Mouse (Mus musculus) Patski (cell line): ENCODE data around the gene Heatr6. TPM values are rescaled to one million over a fixed set of nuclear protein-coding genes. Genes with fewer than 3 reads are reported as not detected.

Experiments
- ATAC-seq: fragments of 100-300 bp; one replicate; pipeline ENCODE4 v1.8.0; 2021
- CTCF ChIA-PET: fragments of 350-600 bp; sonication (Branson Sonifier 250); formaldehyde crosslinking; loops from one replicate; lab custom pipeline; 2022; ENCODE audit warnings: inconsistent platforms; lab: Charles Lee
- POLR2A ChIA-PET: fragments of 350-600 bp; sonication (Branson Sonifier 250); formaldehyde crosslinking; loops from one replicate; lab custom pipeline; 2022; ENCODE audit warnings: antibody characterized with exemption, inconsistent platforms; lab: Charles Lee
- DNase-seq: peaks from one replicate; pipeline ENCODE4 v3.0.0-alpha.2; 2011; ENCODE audit warnings: low read depth, low spot score
- H3K27me3 ChIP-seq: fragments of 371-371 bp; one replicate; pipeline ENCODE4 v1.5.1; 2021
- CTCF ChIP-seq: fragments of 100-300 bp; IDR thresholded peaks from one replicate; pipeline ENCODE4 v1.5.1; 2021
- in situ Hi-C: fragments of 300-500 bp; cut with MboI; formaldehyde crosslinking; loops from 3 replicates; pipeline ENCODE4 v1.11.1; 2018; ENCODE audit warnings: low pct_unique_long_range_greater_than_20kb, mixed read lengths
- polyA plus RNA-seq: library from polyadenylated mRNA; unstranded; gene quantifications from one replicate; pipeline ENCODE4 v1.2.3, GENCODE M21; 2021

The Heatr6 gene
- polyA plus RNA-seq, 1 experiment from 2014 or later, result 17.6 TPM

DNA sequence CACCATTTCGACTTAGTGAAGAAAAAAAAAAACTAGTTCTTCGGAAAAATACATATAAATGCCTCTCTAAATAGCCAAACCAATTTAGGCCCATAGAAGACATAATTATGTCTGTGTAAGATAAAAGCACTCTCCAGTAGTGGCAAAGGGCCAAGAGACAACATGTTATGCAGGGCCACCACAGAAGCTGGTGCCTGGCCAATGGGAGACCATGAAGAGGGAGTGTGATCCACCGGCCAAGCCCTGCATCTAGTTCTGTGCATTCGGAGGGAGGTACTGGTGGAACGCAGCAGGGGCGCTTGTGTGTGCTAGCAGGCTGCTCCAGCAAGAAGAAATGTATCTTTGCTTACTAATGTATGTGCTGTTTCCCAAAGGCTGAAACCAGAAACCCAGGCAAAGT, 42.6 kb downstream of the Heatr6 start:
- ATAC-seq, result no peak
- no peak for DNase-seq

DNA sequence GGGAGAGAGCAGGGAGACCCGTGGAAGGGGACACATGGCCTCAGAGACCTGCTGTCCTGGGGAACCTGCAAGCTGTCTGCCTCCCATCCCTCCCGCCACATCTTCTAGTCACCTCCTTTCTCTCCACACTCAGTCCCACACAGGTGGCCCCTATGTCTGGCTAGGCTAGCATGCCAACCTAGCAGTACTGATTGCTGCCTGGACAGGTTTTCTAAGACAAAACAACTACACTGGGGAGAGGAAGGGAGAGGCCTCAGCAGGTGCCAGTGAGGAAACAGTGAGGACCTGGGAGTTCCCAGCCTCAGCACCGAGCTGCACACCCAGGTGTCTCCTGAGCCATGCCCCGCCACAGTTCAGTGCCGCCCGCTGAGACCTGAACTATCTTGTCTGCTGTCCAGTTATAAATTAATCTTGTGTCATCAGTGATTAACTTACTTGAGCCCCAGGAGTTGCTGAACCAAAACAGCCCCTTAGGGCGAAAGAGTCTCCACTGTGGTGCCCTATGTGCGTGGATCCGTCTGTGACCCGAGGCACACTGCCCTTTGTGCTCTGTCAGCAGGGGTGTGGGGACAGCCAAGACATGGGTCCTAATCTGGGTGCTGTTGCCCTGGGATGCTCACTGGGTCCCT, 43.6 kb downstream of the Heatr6 start:
- ATAC-seq (peak; percentile 17), DNase-seq (no peak)
- no peaks in the 10 kb centered on the region for H3K27me3 ChIP-seq
- CTCF ChIA-PET, result interaction anchor here (1.3 kb wide), 1 partner anchor 13 kb away, joined by 4 read pairs; no protein-coding TSS in a partner anchor
- no peak for TF ChIP-seq CTCF
- POLR2A ChIA-PET, result no interaction called here
- in situ Hi-C loops, result loop anchor here (25.0 kb wide), 1 partner anchor 1040 kb away; the partner anchor contains the start of gene Dhrs11

More for the DNA sequence above, 42.6 kb downstream of the Heatr6 start:
- in situ Hi-C loops, result loop anchor here (25.0 kb wide), 1 partner anchor 1041 kb away; the partner anchor contains the start of gene Dhrs11
- ChIA-PET CTCF (no interaction called here), POLR2A (no interaction called here)
- no peak for TF ChIP-seq CTCF
- H3K27me3 ChIP-seq, result no peaks in the 10 kb centered on the region

GRCm38 (mm10) chr11:83799871-83800430, 46.5 kb downstream of the Heatr6 start:
- DNase-seq (no peak), ATAC-seq (no peak)
- H3K27me3 ChIP-seq, result no peaks in the 10 kb centered on the region
- CTCF ChIA-PET, result no interaction called here
- in situ Hi-C loops, result loop anchor here (5.0 to 25.0 kb wide), 2 partner anchors 137 to 1037 kb away; partner anchors contain the start of gene Dhrs11
- TF ChIP-seq CTCF, result no peak
- POLR2A ChIA-PET, result no interaction called here

- no peak for TF ChIP-seq CTCF
- ATAC-seq, result no peak
- in situ Hi-C loops, result loop anchor here (5.0 kb wide), 1 partner anchor 135 kb away; no protein-coding TSS in a partner anchor
- no peak for DNase-seq
- ChIA-PET POLR2A (no interaction called here), CTCF (interaction anchor here (0.7 to 2.3 kb wide), 14 partner anchors 9 to 241 kb away, joined by 3 to 12 read pairs (median 4); partner anchors contain the start of genes Ddx52 and Hnf1b)
- no peaks in the 10 kb centered on the region for H3K27me3 ChIP-seq
Measured at GRCm38 (mm10) chr11:83802166-83802565, 48.7 kb downstream of the Heatr6 start.

GRCm38 (mm10) chr11:83802581-83802980, 49.1 kb downstream of the Heatr6 start:
- ChIA-PET CTCF (interaction anchor here (1.1 to 2.3 kb wide), 9 partner anchors 9 to 240 kb away, joined by 3 to 12 read pairs (median 4); partner anchors contain the start of gene Hnf1b), POLR2A (interaction anchor here (1.6 kb wide), 1 partner anchor 10 kb away, joined by 5 read pairs; no protein-coding TSS in a partner anchor)
- H3K27me3 ChIP-seq, result no peaks in the 10 kb centered on the region
- in situ Hi-C loops, result loop anchor here (5.0 kb wide), 1 partner anchor 135 kb away; no protein-coding TSS in a partner anchor
- TF ChIP-seq CTCF, result no peak
- no peak for DNase-seq
- ATAC-seq, result no peak

GRCm38 (mm10) chr11:83810441-83810840, 56.9 kb downstream of the Heatr6 start:
- in situ Hi-C loops, result no loop called here
- POLR2A ChIA-PET, result interaction anchor here (0.9 to 2.8 kb wide), 2 partner anchors 40 to 153 kb away, joined by 3 to 11 read pairs; partner anchors contain the start of gene Hnf1b

GRCm38 (mm10) chr11:83815191-83815590, 61.7 kb downstream of the Heatr6 start:
- in situ Hi-C loops, result loop anchor here (5.0 kb wide), 2 partner anchors 37 to 82 kb away; partner anchors contain the start of gene Hnf1b
- DNase-seq, result no peak
- CTCF ChIA-PET, result interaction anchor here (0.8 to 8.6 kb wide), 9 partner anchors 26 to 121 kb away, joined by 3 to 78 read pairs (median 4); partner anchors contain the start of gene Hnf1b
- no peak for ATAC-seq
- POLR2A ChIA-PET, result interaction anchor here (1.3 to 7.1 kb wide), 3 partner anchors 29 to 123 kb away, joined by 3 to 128 read pairs (median 3); partner anchors contain the start of gene Hnf1b
- no peaks in the 10 kb centered on the region for H3K27me3 ChIP-seq
- TF ChIP-seq CTCF, result no peak

More at GRCm38 (mm10) chr11:83810441-83810840, 56.9 kb downstream of the Heatr6 start:
- ATAC-seq (peak; percentile 56), DNase-seq (no peak)
- H3K27me3 ChIP-seq, result no peaks in the 10 kb centered on the region
- CTCF ChIA-PET, result interaction anchor here (0.8 to 2.5 kb wide), 8 partner anchors 8 to 129 kb away, joined by 3 to 7 read pairs (median 4); partner anchors contain the start of gene Hnf1b
- TF ChIP-seq CTCF, result no peak

- H3K27me3 ChIP-seq, result no peaks in the 10 kb centered on the region
- DNase-seq, result no peak
- peak; percentile 84 for TF ChIP-seq CTCF
- ATAC-seq, result no peak
- ChIA-PET CTCF (interaction anchor here (0.8 to 8.6 kb wide), 17 partner anchors 8 to 186 kb away, joined by 3 to 78 read pairs (median 4); partner anchors contain the start of gene Hnf1b), POLR2A (interaction anchor here (0.6 to 7.1 kb wide), 6 partner anchors 29 to 1019 kb away, joined by 3 to 128 read pairs (median 3); partner anchors contain the start of genes Ddx52 and Hnf1b)
- in situ Hi-C loops, result loop anchor here (5.0 kb wide), 2 partner anchors 37 to 82 kb away; partner anchors contain the start of gene Hnf1b
Measured at GRCm38 (mm10) chr11:83815628-83816027, 62.1 kb downstream of the Heatr6 start.

DNA sequence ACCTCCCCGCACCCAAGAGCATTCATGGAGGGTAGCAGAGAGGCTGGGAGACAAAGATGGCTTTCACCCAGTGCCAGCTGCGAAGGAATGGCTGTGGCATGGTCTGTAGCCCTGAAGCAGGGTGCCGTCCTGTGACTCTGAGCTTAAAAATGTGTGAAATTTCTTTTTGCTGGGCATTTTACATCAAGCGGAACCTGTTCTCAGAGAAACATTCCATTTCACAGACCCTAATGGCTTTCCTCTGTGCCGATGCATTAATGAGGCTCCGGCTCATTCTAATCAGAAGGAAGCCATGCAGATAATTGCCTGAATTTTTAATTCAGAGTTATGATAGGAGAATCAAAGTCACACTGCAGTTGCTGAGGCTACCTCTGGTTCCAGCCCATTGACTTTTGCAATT, 63.6 kb downstream of the Heatr6 start:
- ATAC-seq (peak; percentile 79), DNase-seq (peak; percentile 95)
- H3K27me3 ChIP-seq, result no peaks in the 10 kb centered on the region
- no peak for TF ChIP-seq CTCF
- ChIA-PET POLR2A (interaction anchor here (0.6 to 7.1 kb wide), 7 partner anchors 29 to 119 kb away, joined by 3 to 128 read pairs (median 4); partner anchors contain the start of gene Hnf1b), CTCF (interaction anchor here (0.9 to 8.6 kb wide), 13 partner anchors 10 to 146 kb away, joined by 3 to 78 read pairs (median 6); partner anchors contain the start of gene Hnf1b)
- in situ Hi-C loops, result loop anchor here (5.0 kb wide), 2 partner anchors 35 to 80 kb away; partner anchors contain the start of gene Hnf1b

GRCm38 (mm10) chr11:83817994-83818393, 64.5 kb downstream of the Heatr6 start:
- no peak for TF ChIP-seq CTCF
- ChIA-PET POLR2A (interaction anchor here (1.5 to 7.1 kb wide), 3 partner anchors 33 to 63 kb away, joined by 4 to 128 read pairs (median 4); partner anchors contain the start of gene Hnf1b), CTCF (interaction anchor here (1.5 to 8.6 kb wide), 4 partner anchors 15 to 109 kb away, joined by 3 to 78 read pairs (median 10); partner anchors contain the start of gene Hnf1b)
- DNase-seq (no peak), ATAC-seq (no peak)
- no peaks in the 10 kb centered on the region for H3K27me3 ChIP-seq
- in situ Hi-C loops, result loop anchor here (5.0 kb wide), 2 partner anchors 34 to 79 kb away; partner anchors contain the start of gene Hnf1b
